Mouse (Mus musculus): Measurements from ENCODE around the gene Iqgap1.

DNA sequence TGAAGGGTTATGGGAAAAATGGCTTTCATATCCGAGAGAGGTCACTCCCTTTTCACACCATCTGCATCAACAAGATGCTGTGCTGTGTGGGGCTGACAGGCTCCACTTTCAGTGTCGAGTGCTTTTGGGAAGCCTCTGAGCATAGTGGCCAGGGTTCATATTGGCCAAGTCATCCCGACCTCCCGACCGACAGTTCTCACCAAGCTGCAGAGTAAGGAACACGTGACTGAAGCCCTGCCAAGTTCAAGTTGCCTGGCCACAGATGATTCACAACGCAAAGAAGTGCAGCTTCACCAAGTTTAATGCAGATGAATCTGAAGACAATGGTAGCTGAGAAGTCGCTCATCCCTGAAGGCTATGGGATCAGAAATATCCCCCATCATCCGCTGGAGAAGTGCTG is 12.0 kb upstream of the Iqgap1 start:
- TF ChIP-seq CTCF (conservative IDR thresholded peaks at IDR 0.05; ENCODE audit: insufficient read depth, insufficient read length, low read depth, low read length) (no peak), POLR2A (IDR thresholded peaks at IDR 0.05; ENCODE audit: low read depth, low read length) (no peak)
